Mouse (Mus musculus) thymus, adult 18-20 months (tissue): ENCODE measurements around the gene Alg2.

ENCODE experiments used
- DNase-seq, 2 experiments: peaks; one replicate each; pipeline ENCODE4 v3.0.0; 2022; ENCODE audit warnings: mixed read lengths in 2 of 2

Alg2 gene

GRCm38 (mm10) chr4:47473968-47474729 lies at the start of gene Alg2, which contains the start of gene Sec61b:
TSS of gene Alg2 (minus strand) at chr4:47474333.
TSS of gene Sec61b (plus strand) at chr4:47474658.
- DNase-seq = peak; percentile 96 to 97

- no peak for DNase-seq
Observed at GRCm38 (mm10) chr4:47521884-47522605, 47.9 kb upstream of the Alg2 start.

- no peak for DNase-seq
Observed at GRCm38 (mm10) chr4:47520076-47520475, 45.9 kb upstream of the Alg2 start.

GRCm38 (mm10) chr4:47518551-47519181 lies 44.5 kb upstream of the Alg2 start:
- no peak for DNase-seq

- DNase-seq = no peak
Observed at GRCm38 (mm10) chr4:47504841-47505517, 30.8 kb upstream of the Alg2 start.

GRCm38 (mm10) chr4:47503045-47503444 lies 28.9 kb upstream of the Alg2 start:
- DNase-seq = no peak

- peak in 1 of 2 experiments; percentile 17 for DNase-seq
Observed at GRCm38 (mm10) chr4:47502546-47502971, 28.4 kb upstream of the Alg2 start.

- DNase-seq = no peak
Observed at GRCm38 (mm10) chr4:47499121-47499545, 25.0 kb upstream of the Alg2 start.

- no peak for DNase-seq
Observed at GRCm38 (mm10) chr4:47497811-47498385, 23.8 kb upstream of the Alg2 start.

- no peak for DNase-seq
Observed at GRCm38 (mm10) chr4:47494686-47495085, 20.6 kb upstream of the Alg2 start.

- DNase-seq = no peak
Observed at GRCm38 (mm10) chr4:47494137-47494536, 20.0 kb upstream of the Alg2 start.

- no peak for DNase-seq
Observed at GRCm38 (mm10) chr4:47493456-47493855, 19.3 kb upstream of the Alg2 start.

- DNase-seq = no peak
Observed at GRCm38 (mm10) chr4:47492311-47493086, 18.4 kb upstream of the Alg2 start.

- DNase-seq = no peak
Observed at GRCm38 (mm10) chr4:47491243-47491642, 17.1 kb upstream of the Alg2 start.

- no peak for DNase-seq
Observed at GRCm38 (mm10) chr4:47480576-47480975, 6.4 kb upstream of the Alg2 start.

GRCm38 (mm10) chr4:47480095-47480494 lies 6.0 kb upstream of the Alg2 start:
- no peak for DNase-seq

GRCm38 (mm10) chr4:47477539-47477938 lies 3.4 kb upstream of the Alg2 start:
- no peak for DNase-seq

- DNase-seq = no peak
Observed at GRCm38 (mm10) chr4:47474730-47475643, 854 bp upstream of the Alg2 start.

- DNase-seq = no peak
Observed at GRCm38 (mm10) chr4:47473586-47473967, 556 bp downstream of the Alg2 start.

GRCm38 (mm10) chr4:47467196-47467595 lies 6.9 kb downstream of the Alg2 start:
- no peak for DNase-seq
